Mouse (Mus musculus) heart, adult 2 months (tissue): ENCODE results near the gene Anapc5.

Experiments
- CTCF ChIP-seq: fragments of 200-600 bp; IDR thresholded peaks from 2 replicates; pipeline ENCODE4 v1.8.1; 2022; ENCODE audit warnings: antibody characterized with exemption, mild to moderate bottlenecking, moderate library complexity
- EP300 ChIP-seq: fragments of 200-500 bp; IDR thresholded peaks from 2 replicates; pipeline ENCODE4 v1.6.1; 2011; ENCODE audit warnings: low read depth, low read length, control low read depth; ENCODE audit not compliant: insufficient read depth
- POLR2A ChIP-seq: fragments of 200-500 bp; IDR thresholded peaks from 2 replicates; pipeline ENCODE4 v1.6.1; 2011; ENCODE audit warnings: mild to moderate bottlenecking, low read depth, low read length, control low read depth; ENCODE audit not compliant: insufficient read depth

DNA sequence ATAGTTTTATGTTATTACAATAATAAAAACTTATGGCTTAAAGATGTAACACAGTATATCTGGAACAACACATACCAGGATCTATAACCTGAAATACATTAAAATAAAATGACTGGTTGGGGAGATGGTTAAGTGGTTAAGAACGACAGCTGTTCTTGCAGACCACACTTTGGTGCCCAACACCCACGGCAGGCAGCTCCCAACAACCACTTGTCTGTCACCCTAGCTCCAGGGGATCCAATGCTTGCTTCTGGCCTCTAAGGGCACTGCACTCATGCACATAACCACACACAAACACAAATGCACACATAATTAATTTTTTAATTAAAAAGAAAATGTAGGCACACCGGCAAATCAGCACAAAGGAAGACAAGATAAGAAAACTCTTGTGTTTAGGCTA is 8.4 kb downstream of the Anapc5 start:
- no peak for TF ChIP-seq POLR2A
- TF ChIP-seq CTCF = no peak
- TF ChIP-seq EP300 = no peak
